Mouse (Mus musculus) v-Abl transformed pro-B cells (cell line): ENCODE results near the gene Creb3l1.

Source experiments
- in situ Hi-C, 2 experiments: fragments of 400-800 bp; cut with MboI; formaldehyde crosslinking; loops; one replicate each; pipeline ENCODE4 v1.15.1; 2025; ENCODE audit not compliant: unreplicated experiment in 2 of 2

Creb3l1 gene

GRCm38 (mm10) chr2:92047601-92048000 lies 23.3 kb upstream of the Creb3l1 start:
- in situ Hi-C loops, result no loop called here

GRCm38 (mm10) chr2:92043285-92043684 lies 19.0 kb upstream of the Creb3l1 start:
- in situ Hi-C loops, result no loop called here

- in situ Hi-C loops, result no loop called here
Observed at GRCm38 (mm10) chr2:92041538-92041937, 17.2 kb upstream of the Creb3l1 start.

- in situ Hi-C loops, result no loop called here
Observed at GRCm38 (mm10) chr2:92034273-92034672, 10.0 kb upstream of the Creb3l1 start.

GRCm38 (mm10) chr2:92030554-92030953 lies 6.3 kb upstream of the Creb3l1 start:
- in situ Hi-C loops, result no loop called here

- in situ Hi-C loops, result no loop called here
Observed at GRCm38 (mm10) chr2:92029387-92030133, 5.3 kb upstream of the Creb3l1 start.

- in situ Hi-C loops, result no loop called here
Observed at GRCm38 (mm10) chr2:92027811-92028590, 3.7 kb upstream of the Creb3l1 start.

- in situ Hi-C loops, result no loop called here
Observed at GRCm38 (mm10) chr2:92025966-92026365, 1.7 kb upstream of the Creb3l1 start.

- in situ Hi-C loops, result no loop called here
Observed at GRCm38 (mm10) chr2:92025202-92025601, 900 bp upstream of the Creb3l1 start.

GRCm38 (mm10) chr2:92023362-92024273 lies 684 bp downstream of the Creb3l1 start:
- in situ Hi-C loops, result no loop called here

GRCm38 (mm10) chr2:92020676-92021265 lies 3.5 kb downstream of the Creb3l1 start:
- in situ Hi-C loops, result no loop called here

- in situ Hi-C loops, result no loop called here
Observed at GRCm38 (mm10) chr2:92017440-92017839, 6.9 kb downstream of the Creb3l1 start.

GRCm38 (mm10) chr2:92016981-92017380 lies 7.3 kb downstream of the Creb3l1 start:
- in situ Hi-C loops, result no loop called here

GRCm38 (mm10) chr2:92014891-92015290 lies 9.4 kb downstream of the Creb3l1 start:
- in situ Hi-C loops, result no loop called here

- in situ Hi-C loops, result no loop called here
Observed at GRCm38 (mm10) chr2:92014248-92014647, 10.1 kb downstream of the Creb3l1 start.

GRCm38 (mm10) chr2:92012768-92013445 lies 11.4 kb downstream of the Creb3l1 start:
- in situ Hi-C loops, result no loop called here

GRCm38 (mm10) chr2:92011424-92012353 lies 12.6 kb downstream of the Creb3l1 start:
- in situ Hi-C loops, result no loop called here

- in situ Hi-C loops, result no loop called here
Observed at GRCm38 (mm10) chr2:92008623-92009404, 15.5 kb downstream of the Creb3l1 start.
